Mouse (Mus musculus) heart, adult 9 months (tissue): ENCODE results near the gene Alox5ap.

Experiments used
- DNase-seq, 2 experiments: peaks; one replicate each; pipeline ENCODE4 v3.0.0; 2022; ENCODE audit warnings: low spot score in 2 of 2

Alox5ap gene

DNA sequence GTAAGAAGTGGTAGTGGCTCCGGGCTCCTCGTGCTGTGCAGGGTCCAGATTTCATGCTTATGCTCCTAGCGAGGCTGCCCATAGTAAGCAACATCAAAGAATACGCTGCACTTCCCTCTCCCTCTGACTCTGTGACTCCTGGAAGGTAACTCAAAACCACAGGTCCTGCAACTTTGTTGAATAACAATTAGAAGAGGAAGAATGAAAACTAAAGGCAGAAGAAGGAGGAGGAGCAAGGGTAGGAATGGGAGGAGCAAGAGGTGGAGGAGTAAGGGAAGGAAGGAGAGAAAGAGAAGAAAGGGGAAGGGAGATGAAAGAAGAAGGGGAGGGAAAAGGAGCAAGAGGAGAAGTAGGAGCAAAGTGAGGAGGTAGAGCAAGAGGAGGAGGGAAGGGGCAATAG lies at the start of gene Alox5ap:
Gene Alox5ap (plus strand): TSS at position 363 of the 400 bp plus-strand sequence.
- no peak for DNase-seq

DNA sequence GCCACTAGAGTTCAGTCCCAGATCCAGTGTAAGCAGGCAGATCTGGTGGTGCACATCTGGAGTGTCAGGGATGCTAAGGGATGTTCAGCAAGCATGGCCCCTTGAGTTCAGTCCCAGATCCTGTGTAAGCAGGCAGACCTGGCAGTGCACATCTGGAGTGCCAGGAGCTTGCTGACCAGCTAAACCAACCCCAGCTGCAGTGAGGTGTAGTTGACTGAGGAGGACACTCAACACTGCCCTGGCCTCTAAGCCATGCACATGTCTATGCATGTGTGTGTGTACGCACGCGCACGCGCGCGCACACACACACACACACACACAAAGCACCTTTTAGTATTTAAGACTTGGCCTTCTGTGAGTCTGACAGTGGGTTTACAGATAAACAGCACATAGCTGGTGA lies 49.0 kb upstream of the Alox5ap start:
- DNase-seq, result no peak

DNA sequence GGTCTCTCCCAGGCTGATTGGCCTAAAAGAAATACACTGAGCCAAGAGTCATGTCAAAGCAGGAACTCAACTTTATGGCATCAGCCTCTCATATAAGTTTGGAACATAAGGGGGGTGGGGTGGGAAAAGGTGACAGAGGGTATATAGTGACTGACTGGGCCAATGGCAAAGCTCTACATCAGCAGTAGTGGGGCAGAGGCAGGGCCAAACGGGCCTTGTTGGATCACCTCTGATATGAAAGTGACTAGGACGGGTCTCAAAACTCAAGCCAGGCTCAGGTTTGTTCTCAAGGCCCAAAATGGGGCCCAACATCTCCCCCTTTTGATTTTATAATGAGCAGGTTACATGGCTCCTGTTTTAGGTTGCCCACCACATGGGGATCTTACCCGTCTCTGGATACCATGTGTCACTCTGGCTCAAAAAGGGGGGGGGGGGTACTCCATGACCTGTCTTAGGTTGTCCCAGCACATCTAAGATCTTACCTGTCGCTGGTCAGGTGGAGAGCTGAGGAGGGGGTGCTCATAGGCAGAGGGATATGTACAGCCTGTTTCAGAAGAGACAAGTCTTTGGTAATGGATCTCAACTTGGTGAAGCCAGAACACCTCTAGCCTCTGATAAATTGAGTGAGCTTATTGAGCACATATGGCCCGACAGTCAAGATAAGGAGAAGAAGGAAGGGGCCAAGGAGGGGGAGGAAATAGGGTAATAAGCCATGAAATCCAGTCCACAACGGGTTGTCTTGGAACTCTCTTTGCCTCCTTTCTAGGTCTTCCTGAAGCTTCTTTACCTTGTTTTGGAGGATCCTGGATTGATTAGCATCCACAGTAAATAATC lies 46.8 kb upstream of the Alox5ap start:
- no peak for DNase-seq

- DNase-seq, result no peak
Measured at GRCm38 (mm10) chr5:149219493-149219892, 45.1 kb upstream of the Alox5ap start.

DNA sequence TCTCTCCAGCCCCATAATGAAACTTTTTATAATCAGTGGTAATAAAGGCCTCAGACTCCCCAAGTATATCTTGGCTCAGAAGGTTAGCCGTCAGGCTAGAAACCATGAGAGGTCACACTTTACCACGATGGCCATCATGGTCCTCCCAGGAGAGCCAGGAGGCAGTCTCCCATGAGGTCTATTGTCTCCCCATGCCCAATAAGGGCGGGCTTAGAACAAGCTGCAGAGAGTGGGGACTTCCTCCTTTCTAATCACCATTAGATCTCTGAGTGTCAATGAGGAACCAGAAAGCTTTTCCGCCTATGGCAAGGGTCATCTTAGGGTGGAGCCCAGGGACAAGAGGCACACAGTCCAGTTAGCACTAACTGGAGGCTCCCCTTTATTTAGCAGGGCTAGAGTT lies 43.2 kb upstream of the Alox5ap start:
- DNase-seq, result no peak

- DNase-seq, result no peak
Measured at GRCm38 (mm10) chr5:149224666-149225065, 39.9 kb upstream of the Alox5ap start.

DNA sequence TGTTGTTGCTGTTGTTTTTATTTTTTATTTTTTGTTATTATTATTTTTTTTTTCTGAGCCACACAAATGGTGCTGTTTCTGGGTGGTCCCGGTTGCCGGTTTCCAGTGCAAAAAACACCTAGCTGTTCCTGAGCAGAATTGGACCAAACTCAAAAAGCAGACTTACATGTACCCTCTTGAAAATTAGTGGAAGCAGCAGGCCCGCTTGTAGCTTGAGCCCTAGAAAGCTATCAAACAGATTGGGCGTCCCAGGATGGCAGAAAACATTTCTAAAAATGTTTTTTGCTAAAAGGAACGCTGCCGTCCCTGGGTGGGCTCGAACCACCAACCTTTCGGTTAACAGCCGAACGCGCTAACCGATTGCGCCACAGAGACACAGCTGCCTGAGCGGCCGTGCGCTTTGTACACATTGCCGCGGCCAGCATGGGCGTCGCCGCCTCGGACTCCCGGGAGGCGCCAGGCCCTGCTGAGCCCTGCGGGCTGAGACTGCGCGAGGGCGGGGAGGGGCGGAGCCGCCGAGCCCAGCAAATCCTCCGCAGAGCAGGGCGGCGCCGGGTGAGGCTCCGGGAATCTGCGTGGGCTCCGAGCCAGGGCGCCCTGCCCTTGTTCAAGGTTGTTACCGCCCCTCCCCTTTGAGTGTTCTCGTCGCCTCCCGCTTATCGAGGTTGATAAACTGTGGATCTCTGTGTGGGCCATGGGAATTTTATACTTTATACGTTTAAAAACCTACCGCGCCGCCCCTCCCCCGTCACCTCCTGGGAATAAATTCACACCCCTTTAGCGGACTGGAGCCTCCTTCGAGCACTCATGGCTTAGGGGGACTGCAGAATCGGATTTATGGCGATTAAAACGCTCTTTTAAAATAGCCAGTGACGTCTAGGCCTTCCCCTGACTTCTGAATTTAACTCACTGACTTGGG lies 35.6 kb upstream of the Alox5ap start:
- DNase-seq, result peak; percentile 98 to 99

DNA sequence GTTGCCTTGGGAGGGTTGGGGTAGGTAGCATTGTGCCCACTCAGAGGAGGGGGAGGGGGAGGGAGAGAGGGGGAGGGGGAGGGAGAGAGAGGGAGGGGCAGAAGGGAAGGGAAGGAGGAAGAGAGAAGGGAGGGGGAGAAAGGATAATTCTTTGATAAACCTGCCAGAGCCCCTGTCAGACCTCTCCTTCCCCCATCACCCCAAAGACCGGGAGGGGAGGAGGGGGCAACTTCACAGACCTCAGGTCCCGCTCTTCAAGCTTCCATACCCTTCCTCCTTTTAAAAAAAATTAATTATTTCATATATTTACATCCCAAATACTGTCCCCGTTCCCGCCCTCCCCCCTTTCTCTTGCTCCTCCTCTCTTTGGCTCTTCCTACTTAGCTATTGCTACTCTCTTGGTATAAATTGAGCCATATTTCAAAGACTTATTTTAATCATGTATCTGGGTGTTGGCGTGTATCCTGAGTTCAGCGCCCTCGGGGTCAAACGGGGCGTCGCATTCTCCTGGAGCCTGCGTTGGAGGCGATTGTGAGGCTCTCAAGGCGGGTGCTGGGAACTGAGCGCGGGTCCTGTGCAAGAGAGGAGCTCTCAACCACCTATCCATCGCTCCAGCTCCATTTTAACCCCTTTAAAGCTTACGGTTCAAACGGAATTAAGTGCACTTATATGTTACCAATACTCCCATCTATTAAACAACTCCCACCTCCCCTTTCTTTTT lies 34.8 kb upstream of the Alox5ap start:
- DNase-seq, result no peak

DNA sequence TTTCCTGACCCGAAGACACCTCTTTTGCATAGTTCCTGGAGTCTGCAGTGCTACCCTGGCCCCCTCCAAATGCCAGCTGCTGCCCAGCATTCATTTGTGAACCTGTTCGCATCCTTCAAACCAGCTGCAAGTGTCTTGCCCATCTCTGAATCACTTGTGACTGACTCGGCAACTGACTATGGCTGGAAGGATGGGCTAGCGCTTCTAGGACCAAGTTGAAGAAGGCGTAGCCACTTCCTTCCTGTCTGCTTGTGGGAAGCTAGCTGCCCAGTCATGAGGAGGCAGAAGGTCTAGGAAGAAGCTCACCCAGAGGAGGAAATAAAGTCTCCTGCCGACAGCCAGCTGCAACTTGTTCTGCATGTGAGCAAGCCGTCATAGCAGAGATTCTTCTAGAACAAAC lies 29.6 kb upstream of the Alox5ap start:
- DNase-seq, result peak; percentile 27 to 44

DNA sequence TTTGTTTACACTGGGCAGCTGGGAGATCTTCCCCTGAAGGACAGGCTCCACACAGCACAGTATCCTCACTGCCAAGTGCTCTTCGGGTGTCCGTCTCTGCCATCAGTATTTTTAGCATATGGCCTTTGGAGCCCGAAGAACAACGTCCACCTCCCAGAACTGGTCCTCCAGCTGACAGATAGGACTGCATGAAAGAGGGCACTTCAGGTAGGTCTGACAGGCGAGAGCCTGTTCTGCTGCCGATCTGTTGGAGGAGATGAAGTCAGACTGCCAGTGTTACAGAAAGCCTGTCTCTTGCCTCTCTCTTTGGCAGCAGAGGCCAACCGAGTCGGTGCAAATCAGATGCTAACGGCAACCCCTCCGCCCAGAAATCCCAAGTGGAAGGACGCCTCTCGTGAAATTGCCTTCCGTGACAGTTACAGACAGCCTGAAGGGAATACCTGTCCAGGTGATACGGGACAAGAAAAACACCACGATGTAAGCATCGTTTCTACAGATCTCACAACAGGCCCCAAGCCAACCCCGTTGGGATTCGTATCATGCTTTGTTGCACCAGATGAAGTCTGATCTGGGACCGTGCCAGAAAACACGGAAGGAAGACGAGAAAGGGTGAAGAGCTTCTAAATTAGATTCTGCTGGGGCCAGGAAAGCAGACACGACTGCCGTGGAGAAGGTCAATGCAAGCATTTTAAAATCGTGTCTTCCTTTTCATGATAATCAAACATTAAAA lies 27.2 kb upstream of the Alox5ap start:
- DNase-seq, result peak; percentile 11 to 21

- no peak for DNase-seq
Measured at GRCm38 (mm10) chr5:149242467-149242866, 22.1 kb upstream of the Alox5ap start.

- DNase-seq, result peak in 1 of 2 experiments; percentile 8
Measured at GRCm38 (mm10) chr5:149243053-149243452, 21.5 kb upstream of the Alox5ap start.

GRCm38 (mm10) chr5:149245391-149245964 lies 19.1 kb upstream of the Alox5ap start:
- DNase-seq, result no peak

DNA sequence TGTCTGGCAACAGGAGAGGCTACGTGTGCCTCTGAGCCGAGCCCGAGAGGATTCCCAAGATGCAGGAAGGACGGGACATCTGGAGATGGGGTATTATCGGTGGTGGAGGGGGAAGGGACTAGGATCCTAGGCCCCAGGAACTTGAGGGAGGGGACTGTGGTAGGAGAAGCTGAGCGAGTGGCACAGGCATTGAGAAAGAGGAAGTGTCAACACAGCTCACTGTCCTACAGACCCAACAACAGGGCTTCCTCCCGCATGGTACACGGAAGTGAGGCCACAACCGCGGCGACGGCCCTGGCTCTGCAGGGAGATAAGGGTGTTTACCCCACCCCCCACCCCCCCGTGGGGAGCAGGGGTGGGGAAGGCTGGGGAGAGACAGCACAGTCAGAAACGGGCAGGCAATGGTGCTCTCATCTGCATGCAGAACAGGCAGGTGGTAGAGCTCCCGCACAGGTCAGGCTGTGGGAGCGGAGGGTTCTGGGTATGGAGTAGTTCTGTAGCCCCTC lies 18.5 kb upstream of the Alox5ap start:
- peak; percentile 57 to 80 for DNase-seq

DNA sequence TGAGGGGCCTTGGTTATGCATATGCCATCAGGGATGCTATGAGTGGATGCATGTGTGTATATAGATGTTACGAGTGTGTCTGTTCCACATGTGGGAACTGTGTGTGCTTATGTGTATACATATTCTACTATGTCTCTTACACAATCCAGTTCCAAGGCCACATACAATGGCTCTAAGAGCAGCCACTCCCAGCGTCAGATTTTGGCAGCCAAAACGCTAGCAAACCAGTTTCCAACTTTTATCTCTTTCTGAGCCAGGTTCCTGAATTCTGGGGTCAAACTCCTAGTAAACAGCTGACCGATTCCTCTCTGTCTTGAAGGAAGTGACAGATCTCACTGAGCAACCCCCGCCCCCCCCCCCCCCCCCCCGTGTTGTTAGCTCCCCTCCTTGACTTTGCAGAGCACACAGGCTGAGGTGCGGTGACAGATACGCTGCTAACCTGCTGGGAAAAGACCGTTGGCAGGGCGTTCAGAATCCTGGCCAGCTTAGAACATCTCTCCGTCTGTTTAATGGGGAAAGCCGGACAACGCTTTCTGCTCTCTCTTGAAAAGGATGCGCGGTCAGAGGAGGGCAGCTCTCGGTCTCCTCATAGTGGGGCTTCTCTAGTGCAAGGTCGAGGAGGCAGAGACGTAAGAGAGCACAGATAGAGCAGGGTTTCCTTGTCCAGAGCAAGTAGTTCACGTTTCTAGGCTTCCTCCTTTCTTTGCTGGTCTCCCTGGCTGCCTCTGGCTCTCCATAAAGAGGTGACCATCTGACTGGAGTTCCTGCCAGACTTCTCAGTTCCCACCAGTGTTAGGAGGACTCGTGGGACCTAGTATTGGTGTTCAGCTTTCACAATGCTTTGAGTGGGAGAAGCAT lies 17.3 kb upstream of the Alox5ap start:
- DNase-seq, result peak; percentile 34 to 46

DNA sequence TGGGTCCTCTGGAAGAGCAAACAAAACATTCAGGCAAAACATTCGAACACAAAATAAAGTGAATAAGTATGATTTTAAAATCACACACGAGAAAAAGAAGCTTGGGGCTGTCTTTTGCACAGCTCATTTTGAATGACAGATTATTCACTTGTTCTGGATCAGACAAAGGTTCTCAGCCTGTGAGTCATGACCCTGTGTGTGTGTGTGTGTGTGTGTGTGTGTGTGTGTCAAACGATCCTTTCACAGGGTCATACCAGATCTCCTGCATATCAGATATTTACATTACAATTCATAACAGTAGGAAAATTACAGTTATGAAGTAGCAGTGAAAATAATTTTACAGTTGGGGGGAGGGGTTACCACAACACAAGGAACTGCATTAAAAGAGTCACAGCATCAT lies 12.3 kb upstream of the Alox5ap start:
- no peak for DNase-seq

DNA sequence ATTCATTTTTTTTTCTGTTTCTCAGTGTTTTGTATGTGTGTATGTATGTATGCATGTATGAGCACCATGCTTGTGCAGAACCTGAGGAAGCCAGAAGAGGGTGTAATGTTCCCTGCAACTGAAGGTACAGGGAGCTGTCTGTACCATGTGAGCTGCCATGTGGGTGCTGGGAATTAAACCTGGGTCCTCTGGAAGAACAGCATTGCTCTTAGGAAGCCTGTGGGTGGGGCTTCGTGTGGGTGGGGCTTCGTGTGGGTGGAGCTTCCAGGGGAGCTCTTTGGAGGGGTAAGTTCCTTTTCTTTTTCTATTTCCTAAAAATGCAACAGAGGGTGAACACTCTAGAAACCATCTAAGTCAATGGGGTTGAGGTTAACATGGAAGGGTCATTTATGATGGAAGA lies 11.1 kb upstream of the Alox5ap start:
- DNase-seq, result no peak

GRCm38 (mm10) chr5:149255522-149255921 lies 9.0 kb upstream of the Alox5ap start:
- no peak for DNase-seq

- no peak for DNase-seq
Measured at GRCm38 (mm10) chr5:149257518-149258281, 6.9 kb upstream of the Alox5ap start.
